Mouse (Mus musculus): ENCODE results near the gene Shq1. TPM values are rescaled to one million over a fixed set of nuclear protein-coding genes. Genes with fewer than 3 reads are reported as not detected.

Shq1 gene
- 9.2 and 10.7 TPM in 2 replicates for polyA plus RNA-seq (2015; fragmentation: Nextera tagmentation; extraction: Ambion mirVana)

DNA sequence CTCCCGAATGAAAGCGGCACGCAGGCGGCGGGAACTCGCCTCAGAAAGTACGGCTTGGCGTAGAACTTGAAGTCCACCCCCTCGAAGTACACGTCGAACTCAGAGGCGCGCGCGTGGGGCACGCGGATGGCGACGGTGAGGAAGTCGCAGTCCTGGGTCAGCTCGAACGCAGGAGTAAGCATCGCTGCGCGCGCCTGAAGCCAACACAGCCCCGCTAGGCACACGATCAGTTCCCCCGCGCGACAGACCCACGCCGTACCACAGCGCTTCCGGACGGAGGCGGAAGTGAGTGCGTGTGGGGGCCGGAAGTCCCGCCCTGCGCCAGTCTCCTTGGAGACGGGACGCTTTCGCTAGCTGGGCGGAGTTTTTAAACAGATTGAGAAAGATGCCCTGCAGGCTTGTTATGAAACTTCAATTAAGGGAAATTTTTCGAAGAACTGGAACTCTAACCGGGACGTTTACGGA lies at the start of gene Shq1:
Gene Shq1 (minus strand): TSS at position 278 of the 465 bp plus-strand sequence.
- Histone ChIP-seq H3K4me1 (peaks cover 11% of the 10 kb centered on the region), H3K27ac (peak within 1 kb of the TSS; percentile 28; the same call in 1 of the 2 replicates), H3K4me2 (peak within 1 kb of the TSS; percentile 98), H3K4me3 (peak within 1 kb of the TSS; percentile 79), H3K9me3 (no peaks in the 10 kb centered on the region), H3K9ac (peak within 1 kb of the TSS; percentile 55), H3K36me3 (replicated peaks) (no peaks in the 10 kb centered on the region), H3K27me3 (replicated peaks) (no peaks in the 10 kb centered on the region; the same call in 1 of the 2 replicates)
- ATAC-seq (replicated peaks) = peak; percentile 96
- WGBS = under 1% methylated on average over 49 of the region's 49 CpGs

DNA sequence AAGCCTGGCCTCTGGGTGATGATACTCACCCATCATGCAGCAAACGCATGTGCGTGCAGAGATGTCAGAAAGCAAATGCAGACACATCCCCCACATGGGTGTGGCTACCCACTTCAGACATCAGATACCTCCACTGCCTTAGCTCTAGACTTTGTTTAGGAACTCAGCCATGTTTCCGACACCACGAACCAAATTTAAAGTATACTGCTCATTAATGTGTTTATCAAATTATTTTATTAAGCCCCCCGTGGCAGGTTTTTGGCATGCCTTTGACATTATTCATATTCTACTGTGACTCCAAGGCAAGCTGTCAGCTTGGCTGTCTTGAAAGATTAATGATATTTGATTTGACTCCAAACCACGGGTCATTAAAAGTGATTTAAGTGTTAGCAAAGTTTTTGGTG lies 49.1 kb upstream of the Shq1 start:
- H3K4me2 ChIP-seq = no peak overlapping the region
- WGBS = 87% methylated on average over 6 of the region's 6 CpGs
- no peak for ATAC-seq (replicated peaks)

DNA sequence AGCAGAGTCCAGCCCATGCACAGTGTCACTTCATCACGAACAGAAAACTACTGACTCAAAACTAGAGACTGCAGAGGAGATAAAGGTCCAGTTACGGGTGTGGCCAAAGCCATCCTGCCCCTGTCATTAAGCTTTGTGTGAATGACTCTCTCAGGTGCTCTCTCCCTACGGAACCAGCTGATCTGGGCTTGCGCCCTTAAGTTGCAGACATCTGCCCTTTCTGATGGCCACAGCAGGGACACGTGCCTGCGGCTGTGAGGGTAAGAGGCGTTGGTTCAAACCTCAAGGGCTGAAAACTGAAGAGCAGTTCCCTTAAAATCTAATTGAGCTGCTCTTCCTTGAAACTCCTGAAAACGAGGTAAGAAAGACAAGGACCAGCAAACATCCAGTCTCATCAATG lies 45.9 kb upstream of the Shq1 start:
- Histone ChIP-seq H3K4me2 (no peak overlapping the region), H3K9ac (no peak overlapping the region), H3K27me3 (replicated peaks) (no peaks in the 10 kb centered on the region), H3K27ac (no peak overlapping the region), H3K4me1 (no peaks in the 10 kb centered on the region), H3K4me3 (no peak overlapping the region), H3K36me3 (replicated peaks) (no peaks in the 10 kb centered on the region), H3K9me3 (no peaks in the 10 kb centered on the region)
- 77% methylated on average over 8 of the region's 8 CpGs for WGBS
- no peak for ATAC-seq (replicated peaks)

More for the DNA sequence above, 49.1 kb upstream of the Shq1 start:
- no peak overlapping the region for H3K9ac ChIP-seq
- H3K4me1 ChIP-seq = no peaks in the 10 kb centered on the region
- H3K36me3 ChIP-seq (replicated peaks) = no peaks in the 10 kb centered on the region
- no peaks in the 10 kb centered on the region for H3K9me3 ChIP-seq
- H3K4me3 ChIP-seq = no peak overlapping the region
- no peaks in the 10 kb centered on the region for H3K27me3 ChIP-seq (replicated peaks)
- H3K27ac ChIP-seq = no peak overlapping the region

DNA sequence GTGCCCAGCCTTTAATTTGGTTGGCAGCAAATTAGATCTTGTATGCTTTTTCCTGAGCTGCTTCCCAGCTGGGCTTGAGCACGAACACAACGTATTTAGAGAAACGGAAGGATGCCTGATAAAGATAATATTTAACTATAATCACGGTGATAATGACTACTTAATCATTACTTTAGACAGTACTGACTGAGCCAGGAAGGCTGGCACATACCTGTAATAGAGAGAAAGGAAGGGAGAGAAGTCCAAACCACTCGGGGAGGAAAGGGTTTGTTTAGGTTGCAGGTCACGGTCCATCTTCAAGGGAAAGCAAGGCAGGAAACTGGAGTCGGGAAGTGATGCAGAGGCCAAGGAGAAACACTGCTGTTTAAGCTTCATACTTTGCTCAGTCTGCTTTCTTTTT lies 45.2 kb upstream of the Shq1 start:
- Histone ChIP-seq H3K27ac (no peak overlapping the region), H3K9me3 (no peaks in the 10 kb centered on the region), H3K9ac (no peak overlapping the region), H3K4me1 (no peaks in the 10 kb centered on the region), H3K27me3 (replicated peaks) (no peaks in the 10 kb centered on the region), H3K36me3 (replicated peaks) (no peaks in the 10 kb centered on the region), H3K4me2 (no peak overlapping the region), H3K4me3 (no peak overlapping the region)
- 85% methylated on average over 7 of the region's 7 CpGs for WGBS
- ATAC-seq (replicated peaks) = no peak

DNA sequence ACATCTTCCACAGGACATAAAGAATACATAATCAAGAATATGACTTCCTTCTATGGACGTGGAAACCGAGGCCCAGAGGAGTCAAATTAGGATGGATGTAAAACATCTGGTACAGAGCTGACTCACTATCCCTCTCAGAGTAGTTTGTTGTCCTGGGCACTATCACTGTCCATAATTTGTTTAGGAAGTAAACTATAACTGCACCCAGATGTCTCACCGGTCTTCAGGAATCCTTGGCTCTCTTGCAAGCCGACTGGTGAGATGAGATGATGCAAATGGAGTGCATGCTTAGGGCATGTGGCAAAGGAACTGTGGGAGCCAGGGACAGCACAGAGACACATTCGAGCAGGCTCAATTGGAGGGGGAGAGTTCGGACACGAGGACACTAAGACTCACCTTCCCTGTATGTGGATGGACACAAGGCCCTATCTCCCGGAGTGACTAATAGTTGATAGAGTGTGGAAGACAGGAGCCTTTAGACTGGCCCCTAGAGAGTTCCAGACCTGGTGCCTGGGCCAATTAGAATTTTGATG lies 44.4 kb upstream of the Shq1 start:
- H3K9me3 ChIP-seq = no peaks in the 10 kb centered on the region
- H3K4me2 ChIP-seq = no peak overlapping the region
- H3K36me3 ChIP-seq (replicated peaks) = no peaks in the 10 kb centered on the region
- no peaks in the 10 kb centered on the region for H3K27me3 ChIP-seq (replicated peaks)
- H3K4me3 ChIP-seq = no peak overlapping the region
- no peak overlapping the region for H3K27ac ChIP-seq
- H3K4me1 ChIP-seq = no peaks in the 10 kb centered on the region
- 91% methylated on average over 8 of the region's 8 CpGs for WGBS
- no peak overlapping the region for H3K9ac ChIP-seq
- no peak for ATAC-seq (replicated peaks)

DNA sequence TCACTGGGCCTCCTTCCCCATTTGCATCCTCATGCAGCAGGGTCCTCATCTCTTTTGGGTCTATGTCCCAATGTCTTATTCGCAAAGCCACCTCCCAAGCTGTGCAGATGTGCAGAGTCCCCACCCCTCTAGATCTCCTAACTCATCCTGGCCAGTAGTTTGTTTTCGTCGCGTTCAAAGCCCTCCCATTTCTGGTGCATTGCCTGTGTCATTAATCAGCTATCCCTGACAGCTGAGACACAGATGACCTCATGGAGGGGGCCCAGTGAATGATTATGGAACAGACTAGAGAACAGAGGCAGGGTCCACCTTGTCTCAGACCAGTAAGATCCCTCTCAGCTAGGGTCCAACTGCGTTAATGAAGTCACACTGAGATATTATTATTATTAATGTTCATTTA lies 39.9 kb upstream of the Shq1 start:
- ATAC-seq (replicated peaks) = no peak
- H3K4me1 ChIP-seq = peaks cover 4% of the 10 kb centered on the region; the same call in 1 of the 2 replicates
- no peak overlapping the region for H3K27ac ChIP-seq
- no peak overlapping the region for H3K9ac ChIP-seq
- H3K27me3 ChIP-seq (replicated peaks) = peaks cover 3% of the 10 kb centered on the region; the same call in 1 of the 2 replicates
- no peaks in the 10 kb centered on the region for H3K9me3 ChIP-seq
- no peak overlapping the region for H3K4me2 ChIP-seq
- no peaks in the 10 kb centered on the region for H3K36me3 ChIP-seq (replicated peaks)
- no peak overlapping the region for H3K4me3 ChIP-seq
- WGBS = 91% methylated on average over 5 of the region's 5 CpGs

DNA sequence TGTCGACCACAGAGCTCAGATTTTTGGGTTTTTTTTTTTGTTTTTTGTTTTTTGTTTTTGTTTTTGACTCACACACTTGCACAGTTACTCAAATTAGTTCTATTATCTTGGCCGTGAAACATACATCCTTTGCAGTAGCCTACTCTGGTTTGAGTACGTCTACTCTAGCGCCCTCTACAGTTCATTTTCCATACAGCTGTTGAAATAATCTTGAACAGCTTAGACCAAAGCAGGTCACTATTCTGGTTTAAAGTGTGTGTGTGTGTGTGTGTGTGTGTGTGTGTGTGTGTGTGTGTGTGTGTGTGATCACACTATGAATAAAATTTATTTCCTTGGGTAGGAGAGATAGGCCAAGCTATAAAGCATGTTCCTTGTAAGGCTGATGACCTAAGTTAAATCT lies 39.2 kb upstream of the Shq1 start:
- Histone ChIP-seq H3K36me3 (replicated peaks) (no peaks in the 10 kb centered on the region), H3K9ac (no peak overlapping the region), H3K27me3 (replicated peaks) (peaks cover 8% of the 10 kb centered on the region), H3K4me3 (no peak overlapping the region), H3K4me2 (no peak overlapping the region), H3K4me1 (peaks cover 9% of the 10 kb centered on the region), H3K27ac (no peak overlapping the region), H3K9me3 (no peaks in the 10 kb centered on the region)
- ATAC-seq (replicated peaks) = no peak
- 30% methylated on average over 4 of the region's 4 CpGs for WGBS

DNA sequence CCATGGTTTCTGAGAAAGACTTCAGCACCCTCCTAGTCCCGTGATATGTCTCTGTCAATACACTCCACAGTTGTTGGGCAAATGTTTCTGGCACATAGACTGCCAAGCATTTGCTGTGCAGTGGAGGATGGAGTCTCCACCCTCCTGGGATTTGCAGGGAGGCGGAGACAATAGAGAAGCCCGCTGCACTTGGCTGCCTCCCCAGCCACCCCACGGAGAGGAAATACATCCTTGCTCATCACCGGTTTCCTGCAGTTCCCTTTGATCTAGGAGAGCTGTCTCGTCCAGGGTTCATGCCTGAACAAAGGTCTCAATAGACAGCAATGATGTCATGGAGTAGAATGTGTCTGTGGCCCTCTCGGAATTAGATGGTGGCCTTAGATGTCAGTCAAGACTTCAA lies 38.5 kb upstream of the Shq1 start:
- Histone ChIP-seq H3K9ac (no peak overlapping the region), H3K27me3 (replicated peaks) (peaks cover 12% of the 10 kb centered on the region), H3K4me2 (no peak overlapping the region), H3K9me3 (no peaks in the 10 kb centered on the region), H3K4me1 (peaks cover 13% of the 10 kb centered on the region), H3K36me3 (replicated peaks) (no peaks in the 10 kb centered on the region), H3K27ac (no peak overlapping the region), H3K4me3 (no peak overlapping the region)
- 9% methylated on average over 7 of the region's 7 CpGs for WGBS
- no peak for ATAC-seq (replicated peaks)

DNA sequence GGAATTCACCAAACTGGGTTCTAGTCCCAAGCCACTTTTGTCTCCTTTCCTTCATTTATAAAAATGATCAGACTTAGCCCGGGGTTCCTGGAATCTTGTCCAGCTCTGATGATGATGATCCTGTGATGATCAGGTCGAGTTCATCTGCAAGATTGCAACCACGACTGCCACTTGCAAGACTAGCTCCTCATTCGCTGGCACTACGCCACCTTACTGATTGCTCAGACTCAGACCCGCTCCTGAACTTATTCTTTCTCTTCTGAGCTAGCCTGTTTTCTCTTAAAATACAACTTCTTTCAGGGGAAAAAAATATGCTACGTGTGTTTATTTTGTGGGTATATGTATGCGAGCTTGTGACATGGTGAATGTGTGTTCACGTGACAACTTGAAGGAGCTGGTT lies 38.0 kb upstream of the Shq1 start:
- H3K36me3 ChIP-seq (replicated peaks) = no peaks in the 10 kb centered on the region
- H3K27ac ChIP-seq = no peak overlapping the region
- H3K4me1 ChIP-seq = peaks cover 18% of the 10 kb centered on the region
- no peak for ATAC-seq (replicated peaks)
- H3K4me2 ChIP-seq = no peak overlapping the region
- WGBS = 67% methylated on average over 9 of the region's 9 CpGs
- no peaks in the 10 kb centered on the region for H3K9me3 ChIP-seq
- no peak overlapping the region for H3K9ac ChIP-seq
- H3K4me3 ChIP-seq = no peak overlapping the region
- peaks cover 16% of the 10 kb centered on the region for H3K27me3 ChIP-seq (replicated peaks)

DNA sequence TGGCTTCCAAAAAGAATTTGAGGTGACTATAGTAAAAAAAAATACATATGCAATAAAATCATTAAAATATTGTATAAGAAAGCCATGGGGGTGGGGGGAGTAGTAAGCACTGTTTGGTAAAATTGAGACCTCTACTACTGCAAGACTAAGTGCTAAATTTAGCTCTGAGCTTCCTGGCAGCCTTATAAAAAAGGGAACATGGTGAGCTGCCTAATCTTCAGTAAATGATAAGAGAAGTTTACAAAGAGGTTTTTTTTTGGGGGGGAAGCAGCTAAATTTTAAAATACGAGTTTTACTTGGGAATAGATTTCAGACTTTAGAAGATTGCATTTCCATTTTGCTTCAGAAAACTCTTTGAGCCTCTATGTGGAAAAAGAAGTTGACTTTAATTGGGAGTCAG lies 37.3 kb upstream of the Shq1 start:
- 82% methylated on average over 1 of the region's 1 CpGs for WGBS
- no peak overlapping the region for H3K4me2 ChIP-seq
- H3K9ac ChIP-seq = no peak overlapping the region
- H3K4me3 ChIP-seq = no peak overlapping the region
- no peaks in the 10 kb centered on the region for H3K9me3 ChIP-seq
- peaks cover 23% of the 10 kb centered on the region for H3K27me3 ChIP-seq (replicated peaks)
- H3K27ac ChIP-seq = no peak overlapping the region
- no peaks in the 10 kb centered on the region for H3K36me3 ChIP-seq (replicated peaks)
- peaks cover 19% of the 10 kb centered on the region for H3K4me1 ChIP-seq
- no peak for ATAC-seq (replicated peaks)

DNA sequence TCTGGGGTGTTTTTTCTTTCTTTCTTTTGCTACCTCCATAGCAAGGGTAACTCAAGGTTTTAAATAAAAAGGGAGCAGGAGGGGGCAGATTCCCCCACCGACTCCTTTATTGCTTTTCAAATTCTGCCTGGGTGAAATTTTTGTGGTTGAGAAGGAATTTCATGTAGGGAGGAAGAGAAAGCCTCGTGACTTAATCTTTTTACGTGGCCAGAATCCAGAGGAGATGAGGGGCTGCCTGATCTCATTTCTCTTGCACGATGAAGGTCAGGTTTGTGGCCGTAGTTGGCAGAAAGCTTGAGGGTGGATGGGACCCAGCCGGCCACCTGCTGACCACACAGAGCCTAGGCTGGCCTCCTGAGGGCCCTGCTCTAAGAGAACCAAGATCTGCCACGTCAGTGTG lies 36.6 kb upstream of the Shq1 start:
- no peak overlapping the region for H3K4me3 ChIP-seq
- no peak overlapping the region for H3K9ac ChIP-seq
- no peak overlapping the region for H3K4me2 ChIP-seq
- no peaks in the 10 kb centered on the region for H3K36me3 ChIP-seq (replicated peaks)
- H3K4me1 ChIP-seq = peaks cover 19% of the 10 kb centered on the region
- no peak overlapping the region for H3K27ac ChIP-seq
- no peak for ATAC-seq (replicated peaks)
- WGBS = 41% methylated on average over 7 of the region's 7 CpGs
- H3K27me3 ChIP-seq (replicated peaks) = peaks cover 30% of the 10 kb centered on the region
- no peaks in the 10 kb centered on the region for H3K9me3 ChIP-seq

DNA sequence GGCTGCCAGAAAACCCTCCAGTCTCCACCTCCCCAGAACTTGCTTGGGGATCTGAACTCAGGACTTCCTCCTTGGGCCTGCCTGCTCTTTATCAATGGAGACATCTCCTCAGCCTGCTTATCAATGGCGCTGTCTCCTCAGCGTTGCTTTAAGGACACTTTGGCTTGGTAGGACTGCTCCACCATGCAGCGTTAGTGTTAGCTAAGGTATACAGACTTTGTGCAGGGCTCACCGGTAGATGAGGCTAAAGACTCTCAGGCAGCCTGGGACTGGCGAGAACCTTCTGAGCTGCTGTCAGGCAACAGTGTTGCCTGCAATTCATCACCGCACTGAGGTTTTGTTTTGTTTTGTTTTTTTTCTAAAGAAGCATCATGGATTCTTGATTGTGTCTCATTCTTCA lies 35.9 kb upstream of the Shq1 start:
- Histone ChIP-seq H3K9me3 (no peaks in the 10 kb centered on the region), H3K4me1 (peaks cover 19% of the 10 kb centered on the region), H3K27me3 (replicated peaks) (peaks cover 30% of the 10 kb centered on the region), H3K36me3 (replicated peaks) (no peaks in the 10 kb centered on the region), H3K27ac (no peak overlapping the region), H3K4me3 (no peak overlapping the region), H3K9ac (no peak overlapping the region), H3K4me2 (no peak overlapping the region)
- 79% methylated on average over 6 of the region's 6 CpGs for WGBS
- ATAC-seq (replicated peaks) = no peak

DNA sequence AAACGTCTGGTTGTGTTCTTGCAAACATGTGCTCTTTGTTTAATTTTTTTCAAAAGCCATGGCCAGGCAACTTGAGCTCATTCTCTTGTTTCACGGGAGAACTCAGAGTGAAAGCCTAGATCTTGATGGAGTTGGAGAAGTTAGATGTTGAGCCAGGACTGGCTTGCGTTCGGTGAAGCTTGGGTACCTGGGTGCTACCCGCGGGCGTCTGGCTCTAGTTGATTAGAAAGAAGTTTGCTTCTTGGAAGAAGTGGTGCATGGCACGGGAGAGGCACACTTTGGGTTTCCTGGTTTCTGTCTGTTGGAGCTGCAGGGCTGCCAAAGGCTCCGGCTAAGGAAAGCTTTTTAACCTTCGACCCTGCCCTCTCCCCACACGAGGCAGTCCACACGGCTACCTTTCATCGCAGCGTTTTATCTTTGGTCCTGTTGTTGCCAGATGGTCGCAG lies 34.4 kb upstream of the Shq1 start:
- no peak overlapping the region for H3K27ac ChIP-seq
- H3K36me3 ChIP-seq (replicated peaks) = no peaks in the 10 kb centered on the region
- under 1% methylated on average over 15 of the region's 15 CpGs for WGBS
- H3K9me3 ChIP-seq = no peaks in the 10 kb centered on the region
- ATAC-seq (replicated peaks) = no peak
- peak overlapping the region; percentile 99 for H3K4me2 ChIP-seq
- H3K27me3 ChIP-seq (replicated peaks) = peaks cover 30% of the 10 kb centered on the region
- H3K4me3 ChIP-seq = peak overlapping the region; percentile 74
- H3K9ac ChIP-seq = no peak overlapping the region
- peaks cover 19% of the 10 kb centered on the region for H3K4me1 ChIP-seq
